Mouse (Mus musculus) kidney, postnatal 0 days (tissue): ENCODE results near the gene Nme9. TPM values are rescaled to one million over a fixed set of nuclear protein-coding genes. Genes with fewer than 3 reads are reported as not detected.

ENCODE experiments used
- ATAC-seq: fragments of 200-750 bp; cut with Nextera tagmentation; replicated peaks from 2 replicates; pipeline ENCODE4 v1.8.0; 2017; ENCODE audit warnings: low read depth, moderate number of reproducible peaks, moderate TSS enrichment, moderate library complexity; ENCODE audit not compliant: low FRiP score
- DNase-seq: peaks from one replicate; pipeline ENCODE4 v3.0.0-alpha.2; 2016; ENCODE audit warnings: low spot score
- H3K27ac ChIP-seq: fragments of 300-500 bp; sonication (generic); 2 replicates; pipeline ENCODE4 v1.5.1; 2014; ENCODE audit warnings: mild to moderate bottlenecking
- H3K27me3 ChIP-seq: fragments of 300-500 bp; sonication (generic); 2 replicates; pipeline ENCODE4 v1.6.1; 2014; ENCODE audit warnings: low read length, mixed read lengths; ENCODE audit not compliant: insufficient read depth
- H3K36me3 ChIP-seq: fragments of 300-500 bp; sonication (generic); 2 replicates; pipeline ENCODE4 v1.6.1; 2014; ENCODE audit warnings: low read length, mixed read lengths; ENCODE audit not compliant: insufficient read depth
- H3K4me1 ChIP-seq: fragments of 300-500 bp; sonication (generic); replicated peaks from 2 replicates; pipeline ENCODE4 v1.6.1; 2014; ENCODE audit warnings: antibody characterized with exemption, low read length, mixed read lengths; ENCODE audit not compliant: insufficient read depth
- H3K4me2 ChIP-seq: fragments of 300-500 bp; sonication (generic); 2 replicates; pipeline ENCODE4 v1.6.1; 2014; ENCODE audit warnings: mild to moderate bottlenecking, low read length, moderate library complexity, mixed read lengths
- H3K4me3 ChIP-seq: fragments of 300-500 bp; sonication (generic); replicated peaks from 2 replicates; pipeline ENCODE4 v1.5.1; 2014; ENCODE audit warnings: low read depth, low read length
- H3K9ac ChIP-seq: fragments of 300-500 bp; sonication (generic); 2 replicates; pipeline ENCODE4 v1.6.1; 2014; ENCODE audit warnings: low read depth, low read length
- H3K9me3 ChIP-seq: fragments of 300-500 bp; sonication (generic); replicated peaks from 2 replicates; pipeline ENCODE4 v1.6.1; 2016; ENCODE audit warnings: low read length, inconsistent platforms, mixed read lengths
- CTCF ChIP-seq: IDR thresholded peaks from 2 replicates; pipeline ENCODE4 v1.5.1; 2016; ENCODE audit warnings: antibody characterized with exemption, low read depth, mild to moderate bottlenecking, moderate library complexity
- WGBS: fragments of 180-500 bp; shearing (Covaris S2); extraction: QIAGEN DNeasy Blood & Tissue Kit; methylation state at CpG from one replicate; pipeline ENCODE4 v1.1.7; 2014; 5-methylcytosine and 5-hydroxymethylcytosine counted together
- polyA plus RNA-seq: library from polyadenylated mRNA; unstranded; fragments of >200 nt; fragmentation: Nextera tagmentation; extraction: Ambion mirVana; gene quantifications from 2 replicates; pipeline ENCODE4 v1.2.1, GENCODE M21; 2015

The Nme9 gene
- polyA plus RNA-seq, 1 experiment from 2014 or later, result 0.11 TPM

GRCm38 (mm10) chr9:99487126-99487695, 35.9 kb downstream of the Nme9 start:
- 79% methylated on average over 8 of the region's 8 CpGs for WGBS
- no peak overlapping the region for H3K4me3 ChIP-seq
- ATAC-seq (no peak), DNase-seq (no peak)
- no peak overlapping the region for H3K9ac ChIP-seq
- H3K27me3 ChIP-seq, result no peaks in the 10 kb centered on the region
- peaks cover 28% of the 10 kb centered on the region for H3K36me3 ChIP-seq
- no peak overlapping the region for H3K4me2 ChIP-seq
- no peaks in the 10 kb centered on the region for H3K4me1 ChIP-seq
- no peak overlapping the region for H3K27ac ChIP-seq
- TF ChIP-seq CTCF, result no peak
- no peaks in the 10 kb centered on the region for H3K9me3 ChIP-seq

GRCm38 (mm10) chr9:99487841-99488240, 36.6 kb downstream of the Nme9 start:
- peaks cover 28% of the 10 kb centered on the region for H3K36me3 ChIP-seq

GRCm38 (mm10) chr9:99491050-99491449, 39.8 kb downstream of the Nme9 start:
- Histone ChIP-seq H3K9ac (no peak overlapping the region), H3K27me3 (no peaks in the 10 kb centered on the region), H3K9me3 (no peaks in the 10 kb centered on the region), H3K4me3 (no peak overlapping the region), H3K4me1 (no peaks in the 10 kb centered on the region), H3K27ac (no peak overlapping the region), H3K36me3 (peaks cover 32% of the 10 kb centered on the region), H3K4me2 (no peak overlapping the region)
- 97% methylated on average over 4 of the region's 4 CpGs for WGBS
- TF ChIP-seq CTCF, result no peak
- ATAC-seq, result no peak
- no peak for DNase-seq

More at GRCm38 (mm10) chr9:99487841-99488240, 36.6 kb downstream of the Nme9 start:
- H3K9me3 ChIP-seq, result no peaks in the 10 kb centered on the region
- TF ChIP-seq CTCF, result no peak
- H3K4me2 ChIP-seq, result no peak overlapping the region
- H3K4me3 ChIP-seq, result no peak overlapping the region
- DNase-seq (no peak), ATAC-seq (no peak)
- no peak overlapping the region for H3K9ac ChIP-seq
- H3K4me1 ChIP-seq, result no peaks in the 10 kb centered on the region
- H3K27ac ChIP-seq, result no peak overlapping the region
- H3K27me3 ChIP-seq, result no peaks in the 10 kb centered on the region
- WGBS, result 88% methylated on average over 3 of the region's 3 CpGs

- Histone ChIP-seq H3K27me3 (no peaks in the 10 kb centered on the region), H3K9me3 (no peaks in the 10 kb centered on the region), H3K4me2 (no peak overlapping the region), H3K36me3 (peaks cover 26% of the 10 kb centered on the region), H3K27ac (no peak overlapping the region), H3K4me3 (no peak overlapping the region), H3K9ac (no peak overlapping the region), H3K4me1 (no peaks in the 10 kb centered on the region)
- TF ChIP-seq CTCF, result no peak
- DNase-seq (no peak), ATAC-seq (no peak)
- 65% methylated on average over 10 of the region's 10 CpGs for WGBS
These were observed 41.4 kb downstream of the Nme9 start for GRCm38 (mm10) chr9:99492634-99493200.

- H3K4me1 ChIP-seq, result no peaks in the 10 kb centered on the region
- no peak overlapping the region for H3K4me2 ChIP-seq
- H3K27ac ChIP-seq, result no peak overlapping the region
- WGBS, result 97% methylated on average over 4 of the region's 4 CpGs
- peaks cover 15% of the 10 kb centered on the region; the same call in 1 of the 2 replicates for H3K36me3 ChIP-seq
- no peak for TF ChIP-seq CTCF
- H3K4me3 ChIP-seq, result no peak overlapping the region
- ATAC-seq (no peak), DNase-seq (no peak)
- no peaks in the 10 kb centered on the region for H3K9me3 ChIP-seq
- H3K9ac ChIP-seq, result no peak overlapping the region
- no peaks in the 10 kb centered on the region for H3K27me3 ChIP-seq
These were observed 48.1 kb downstream of the Nme9 start for GRCm38 (mm10) chr9:99499336-99499735.

GRCm38 (mm10) chr9:99505875-99506274, 54.6 kb downstream of the Nme9 start:
- 66% methylated on average over 7 of the region's 7 CpGs for WGBS
- no peak for DNase-seq
- Histone ChIP-seq H3K9ac (no peak overlapping the region), H3K27me3 (no peaks in the 10 kb centered on the region), H3K4me2 (no peak overlapping the region), H3K4me3 (no peak overlapping the region), H3K4me1 (no peaks in the 10 kb centered on the region), H3K9me3 (no peaks in the 10 kb centered on the region), H3K36me3 (peaks cover 12% of the 10 kb centered on the region; the same call in 1 of the 2 replicates), H3K27ac (no peak overlapping the region)
- no peak for TF ChIP-seq CTCF
- ATAC-seq, result no peak

Other genes with a start within 250 kb of the Nme9 start
- gene Faiml, start 214.2 kb upstream of the Nme9 start, polyA plus RNA-seq, result not detected in 2 replicates
- gene Cep70, start 208.1 kb upstream of the Nme9 start, polyA plus RNA-seq, result 21.9 and 22.1 TPM in 2 replicates
- 0.41 and 0.42 TPM in 2 replicates for gene Esyt3, start 92.9 kb upstream of the Nme9 start, polyA plus RNA-seq
- gene Mras, start 14.1 kb upstream of the Nme9 start, polyA plus RNA-seq, result 19.4 and 19.6 TPM in 2 replicates
- gene Armc8, start 117.4 kb downstream of the Nme9 start, polyA plus RNA-seq, result 15.8 and 18.9 TPM in 2 replicates
- gene Dbr1, start 124.3 kb downstream of the Nme9 start, polyA plus RNA-seq, result 17.0 and 21.2 TPM in 2 replicates
- 1.2 and 2.0 TPM in 2 replicates for gene A4gnt, start 161.0 kb downstream of the Nme9 start, polyA plus RNA-seq
- 17.3 and 18.7 TPM in 2 replicates for gene Dzip1l, start 178.0 kb downstream of the Nme9 start, polyA plus RNA-seq